ENCODE assay signal across 36 mouse cellular contexts in the genomic region with DNA sequence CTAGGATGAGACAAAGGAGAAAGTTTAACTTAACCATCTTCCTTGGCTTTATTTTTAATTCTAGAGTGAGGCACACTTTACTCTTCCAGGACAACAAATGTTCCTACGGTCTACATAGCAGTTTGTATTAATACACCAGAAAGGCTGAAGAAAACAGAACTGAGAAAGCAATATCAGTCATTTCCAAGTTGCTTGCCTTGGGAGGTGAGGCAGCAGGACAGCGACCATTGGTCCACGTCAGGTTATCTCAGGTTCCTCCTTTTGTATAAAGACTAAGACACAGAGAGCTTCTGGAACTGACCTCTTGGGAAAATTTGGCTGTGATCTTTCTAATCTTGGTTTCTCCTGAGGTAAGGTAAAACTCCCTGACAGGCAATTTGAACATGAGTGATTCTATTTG. TPM values are rescaled to one million over a fixed set of nuclear protein-coding genes. Genes with fewer than 3 reads are reported as not detected.
"Had no signal": no experiment of that assay in that cellular context is flagged by ENCODE, and none has a peak within 500 bp of the region (broad histone marks: within the 10 kb centered on the region; RNA-seq: fewer than 3 reads in every experiment).

No protein-coding gene starts in this region.

- H3K27me3 ChIP-seq: limb, embryonic 13.5 days; limb, embryonic 15.5 days; midbrain, embryonic 13.5 days; midbrain, embryonic 15.5 days; neural tube, embryonic 12.5 days; neural tube, embryonic 13.5 days had no signal

- ATAC-seq: liver, embryonic 12.5 days; liver, postnatal 0 days; lung, postnatal 0 days; midbrain, embryonic 13.5 days; midbrain, embryonic 15.5 days; midbrain, embryonic 16.5 days had no signal

- H3K36me3 ChIP-seq: limb, embryonic 10.5 days; limb, embryonic 12.5 days; limb, embryonic 13.5 days; limb, embryonic 15.5 days; liver, embryonic 12.5 days; liver, embryonic 13.5 days; liver, embryonic 15.5 days; lung, embryonic 15.5 days; midbrain, embryonic 10.5 days; midbrain, embryonic 12.5 days; midbrain, embryonic 13.5 days; midbrain, embryonic 15.5 days; neural tube, embryonic 12.5 days; neural tube, embryonic 13.5 days had no signal

- H3K27ac ChIP-seq: limb, embryonic 10.5 days; limb, embryonic 12.5 days; limb, embryonic 13.5 days; limb, embryonic 15.5 days; liver, embryonic 12.5 days; liver, embryonic 13.5 days; liver, embryonic 14.5 days; liver, embryonic 15.5 days; lung, embryonic 15.5 days; macrophage; midbrain, embryonic 10.5 days; midbrain, embryonic 12.5 days; midbrain, embryonic 13.5 days; midbrain, embryonic 15.5 days; neural tube, embryonic 12.5 days; neural tube, embryonic 13.5 days had no signal

- H3K9me3 ChIP-seq: limb, embryonic 10.5 days; limb, embryonic 12.5 days; limb, embryonic 13.5 days; limb, embryonic 15.5 days; liver, embryonic 12.5 days; liver, embryonic 13.5 days; liver, embryonic 15.5 days; lung, embryonic 15.5 days; midbrain, embryonic 10.5 days; midbrain, embryonic 12.5 days; midbrain, embryonic 13.5 days; midbrain, embryonic 15.5 days; neural tube, embryonic 12.5 days; neural tube, embryonic 13.5 days had no signal

- H3K4me3 ChIP-seq: limb, embryonic 10.5 days; limb, embryonic 12.5 days; limb, embryonic 13.5 days; limb, embryonic 15.5 days; liver, embryonic 12.5 days; liver, embryonic 13.5 days; liver, embryonic 15.5 days; lung, embryonic 15.5 days; megakaryocyte, embryonic 14.5 days; midbrain, embryonic 10.5 days; midbrain, embryonic 12.5 days; midbrain, embryonic 13.5 days; midbrain, embryonic 15.5 days; myocyte; neural tube, embryonic 12.5 days; neural tube, embryonic 13.5 days had no signal

- H3K4me2 ChIP-seq: limb, embryonic 12.5 days; limb, embryonic 13.5 days; limb, embryonic 15.5 days; liver, embryonic 11.5 days; liver, embryonic 12.5 days; liver, embryonic 13.5 days; liver, embryonic 15.5 days; lung, embryonic 14.5 days; lung, embryonic 15.5 days; midbrain, embryonic 11.5 days; midbrain, embryonic 12.5 days; midbrain, embryonic 13.5 days; midbrain, embryonic 15.5 days; neural tube, embryonic 12.5 days; neural tube, embryonic 13.5 days had no signal

- H3K4me1 ChIP-seq: limb, embryonic 15.5 days; liver, embryonic 12.5 days; liver, embryonic 13.5 days; liver, embryonic 15.5 days; lung, embryonic 15.5 days; midbrain, embryonic 10.5 days; midbrain, embryonic 12.5 days; midbrain, embryonic 13.5 days; midbrain, embryonic 15.5 days; neural tube, embryonic 12.5 days; neural tube, embryonic 13.5 days had no signal

- H3K9ac ChIP-seq: limb, embryonic 12.5 days; limb, embryonic 13.5 days; limb, embryonic 15.5 days; liver, embryonic 12.5 days; liver, embryonic 13.5 days; liver, embryonic 14.5 days; liver, embryonic 15.5 days; liver, postnatal 0 days; lung, embryonic 14.5 days; lung, embryonic 15.5 days; midbrain, embryonic 12.5 days; midbrain, embryonic 13.5 days; midbrain, embryonic 15.5 days; neural tube, embryonic 12.5 days; neural tube, embryonic 13.5 days had no signal

- DNase-seq: left cerebral cortex, postnatal 4 days; liver; liver, embryonic 13.5 days; liver, postnatal 0 days; lung, adult 18-20 months; lung, adult 2 months; lung, embryonic 14.5 days; lung, postnatal 10 days; lung, postnatal 14 days; lung, postnatal 36 days; lung, postnatal 4 days; midbrain, embryonic 14.5 days had no signal

RNA-seq across cellular contexts. Expression of a gene that starts 34.6 kb away (rescaled TPM):
- total RNA-seq: megakaryocyte, adult 5-6 weeks; megakaryocyte-erythroid progenitor cell, adult 5-6 weeks; monocyte, adult 5-6 weeks had no signal

RNA-seq across cellular contexts. Expression of a gene that starts 43.4 kb away (rescaled TPM):
- polyA plus RNA-seq: lung, embryonic 14.5 days had no signal
